Mouse (Mus musculus) CH12.LX (cell line): ENCODE measurements around the gene Sdhb.

ENCODE experiments used
- CTCF ChIP-seq, 2 experiments: IDR thresholded peaks in 1 of 2; conservative IDR thresholded peaks in 1 of 2; 2 replicates each; pipeline ENCODE4 v1.5.1; 2011 to 2012; ENCODE audit warnings: low read depth in 2 of 2, low read length in 2 of 2, improper control_type of control experiment in 1 of 2, inconsistent platforms in 1 of 2, mild to moderate bottlenecking in 1 of 2, moderate library complexity in 1 of 2
- ELF1 ChIP-seq: IDR thresholded peaks from 2 replicates; pipeline ENCODE4 v1.6.1; 2014; ENCODE audit warnings: low read depth, mild to moderate bottlenecking, inconsistent platforms, low read length, improper control_type of control experiment
- MYC ChIP-seq: IDR thresholded peaks from 2 replicates; pipeline ENCODE4 v1.6.1; 2011; ENCODE audit warnings: low read depth, mild to moderate bottlenecking, improper control_type of control experiment, low read length
- POLR2A ChIP-seq: IDR thresholded peaks from 2 replicates; pipeline ENCODE4 v1.6.1; 2011; ENCODE audit warnings: low read depth, mild to moderate bottlenecking, improper control_type of control experiment, low read length
- UBTF ChIP-seq: IDR thresholded peaks from 2 replicates; pipeline ENCODE4 v1.6.1; 2012; ENCODE audit warnings: low read depth, mild to moderate bottlenecking, inconsistent platforms, low read length, improper control_type of control experiment, moderate library complexity
- ZKSCAN1 ChIP-seq: IDR thresholded peaks from 2 replicates; pipeline ENCODE4 v1.6.1; 2012; ENCODE audit warnings: low read depth, inconsistent platforms, low read length, improper control_type of control experiment, borderline replicate concordance
- ZNF384 ChIP-seq: IDR thresholded peaks from 2 replicates; pipeline ENCODE4 v1.6.1; 2012; ENCODE audit warnings: low read depth, low read length, improper control_type of control experiment, inconsistent platforms

- TF ChIP-seq MYC (no peak), ZKSCAN1 (no peak), UBTF (no peak), ZNF384 (no peak), CTCF (conservative IDR thresholded peaks at IDR 0.05 in 1 of 2, IDR thresholded peaks at IDR 0.05 in 1 of 2; ENCODE audit: low read depth in 2 of 2, low read length in 2 of 2) (no peak), POLR2A (no peak), ELF1 (no peak)
These were observed 13.4 kb downstream of the Sdhb start for GRCm38 (mm10) chr4:140974408-140974807.
